8 mouse cellular contexts compared by ENCODE assay signal in genomic region chr19:60946656-60947055, GRCm38 (mm10). TPM values are rescaled to one million over a fixed set of nuclear protein-coding genes. Genes with fewer than 3 reads are reported as not detected.
A peak's percentile ranks its signal among the peaks of the same experiment; 100 is the strongest.
DNase-seq lines count a peak whose midpoint lies in the region; ATAC-seq lines count a peak whose summit lies in the region.

No protein-coding gene starts in this region.

- no peak overlapping the region for H3K4me2 ChIP-seq in heart, embryonic 13.5 days
- H3K4me2 ChIP-seq in liver, embryonic 16.5 days (ENCODE audit: low read depth, low read length) = no peak overlapping the region

- no peaks in the 10 kb centered on the region for H3K36me3 ChIP-seq in heart, embryonic 13.5 days
- H3K36me3 ChIP-seq in liver, embryonic 16.5 days (ENCODE audit: control insufficient read depth, insufficient read depth) = no peaks in the 10 kb centered on the region

- no peak overlapping the region for H3K4me3 ChIP-seq in heart, embryonic 13.5 days
- H3K4me3 ChIP-seq in liver, embryonic 16.5 days (ENCODE audit: low read depth, low read length) = no peak overlapping the region

- H3K9ac ChIP-seq in heart, embryonic 13.5 days = no peak overlapping the region
- no peak overlapping the region for H3K9ac ChIP-seq in liver, embryonic 16.5 days (ENCODE audit: low read depth, low read length)

- no peaks in the 10 kb centered on the region for H3K27me3 ChIP-seq in heart, embryonic 13.5 days (replicated peaks)
- no peaks in the 10 kb centered on the region for H3K27me3 ChIP-seq in liver, embryonic 16.5 days (ENCODE audit: control insufficient read depth, insufficient read depth, low read depth, low read length)

- no peak for ATAC-seq in heart, embryonic 13.5 days (ENCODE audit: extremely low read depth, insufficient number of reproducible peaks, low FRiP score, low TSS enrichment)
- peak; percentile 21; the same call in 1 of the 2 replicates for ATAC-seq in liver, embryonic 16.5 days (ENCODE audit: low read depth)
- ATAC-seq in frontal cortex, adult (ENCODE audit: low TSS enrichment) = no peak

- H3K9me3 ChIP-seq in heart, embryonic 13.5 days = no peaks in the 10 kb centered on the region
- no peaks in the 10 kb centered on the region for H3K9me3 ChIP-seq in liver, embryonic 16.5 days (replicated peaks; ENCODE audit: control insufficient read depth, low read length)

- DNase-seq in thymus, postnatal 0 days (ENCODE audit: low spot score) = peak; percentile 10
- no peak for DNase-seq in thymus, postnatal 36 days
- no peak for DNase-seq in frontal cortex, postnatal 14 days (ENCODE audit: low spot score in 2 of 2)
- DNase-seq in testis, postnatal 14 days (ENCODE audit: low spot score) = no peak
- DNase-seq in left cerebral cortex, postnatal 36 days (ENCODE audit: low spot score in 2 of 2) = no peak

- peak overlapping the region; percentile 58 for H3K27ac ChIP-seq in heart, embryonic 13.5 days (replicated peaks)
- peak overlapping the region; percentile 59 for H3K27ac ChIP-seq in liver, embryonic 16.5 days (ENCODE audit: low read length)

- 58% methylated on average over 2 of the region's 2 CpGs for WGBS in heart, embryonic 13.5 days
- WGBS in liver, embryonic 16.5 days (ENCODE audit: insufficient replicate concordance) = 36% methylated on average over 2 of the region's 2 CpGs

- intact Hi-C loops in left cerebral cortex, postnatal 36 days (cut with DNase I) = no loop called here

- H3K4me1 ChIP-seq in heart, embryonic 13.5 days = peaks cover 54% of the 10 kb centered on the region
- no peaks in the 10 kb centered on the region for H3K4me1 ChIP-seq in liver, embryonic 16.5 days (ENCODE audit: control insufficient read depth, low read depth, low read length)

RNA-seq across cellular contexts. Expression of gene Grk5, which starts 57.1 kb away (rescaled TPM):
- 2.6 and 2.8 TPM in 2 replicates for polyA plus RNA-seq in thymus, postnatal 0 days (2015; fragmentation: Nextera tagmentation; extraction: Ambion mirVana)
- polyA plus RNA-seq in heart, embryonic 13.5 days (2015; fragmentation: Nextera tagmentation; extraction: Ambion mirVana) = 3.4 and 3.7 TPM in 2 replicates
- polyA plus RNA-seq in liver, embryonic 16.5 days (2015; fragmentation: Nextera tagmentation; extraction: Ambion mirVana) = 0.56 and 0.72 TPM in 2 replicates
- 10 to 100 TPM; 15.6 to 15.9 TPM for total RNA-seq in left cerebral cortex, postnatal 36 days (2021)
